Mouse (Mus musculus) embryonic stem cell, embryonic (primary cell): ENCODE measurements around the gene Syne2.

ENCODE experiments used
- CTCF ChIA-PET, 4 experiments: fragments of 300-600 bp in 2 of 4; fragments of 350-600 bp in 2 of 4; sonication (Branson Sonifier 250); formaldehyde crosslinking; loops; one replicate each; lab custom pipeline; 2022; ENCODE audit warnings: inconsistent platforms in 2 of 4; lab: Charles Lee
- POLR2A ChIA-PET, 4 experiments: fragments of 300-600 bp in 2 of 4; fragments of 350-600 bp in 2 of 4; sonication (Branson Sonifier 250); formaldehyde crosslinking; loops; one replicate each; lab custom pipeline; 2022; ENCODE audit warnings: antibody characterized with exemption in 4 of 4, inconsistent platforms in 1 of 4; lab: Charles Lee

Syne2 gene

GRCm38 (mm10) chr12:76085956-76086905 is 268.3 kb downstream of the Syne2 start:
- CTCF ChIA-PET: interaction anchor here (0.6 to 1.6 kb wide), 4 partner anchors 60 to 386 kb away, joined by 3 to 8 read pairs (median 3); no protein-coding TSS in a partner anchor

DNA sequence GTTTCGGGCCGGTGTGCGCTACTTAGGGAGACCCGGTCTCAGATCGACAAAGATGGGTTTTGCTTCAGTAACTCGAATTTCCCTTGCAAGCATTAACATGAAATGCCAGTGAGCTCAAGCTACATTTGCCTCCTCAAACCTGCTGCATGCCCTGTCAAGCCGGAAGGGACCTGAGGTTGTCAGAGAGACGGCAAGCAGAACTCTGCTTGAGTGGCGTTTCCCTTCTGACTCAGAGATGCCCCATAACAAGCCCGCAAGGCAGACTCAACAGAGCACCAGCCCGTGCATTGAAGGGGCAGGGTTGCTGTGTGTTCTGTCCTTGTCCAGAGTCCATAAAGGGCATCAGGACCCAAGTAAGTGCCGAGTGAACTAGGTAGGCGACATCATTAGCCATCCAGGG is 269.1 kb downstream of the Syne2 start:
- CTCF ChIA-PET: interaction anchor here in 1 of 4 experiments (0.6 kb wide), 1 partner anchor 57 kb away, joined by 3 read pairs; no protein-coding TSS in a partner anchor
- POLR2A ChIA-PET: interaction anchor here in 2 of 4 experiments (0.6 to 1.2 kb wide), 4 partner anchors 8 to 57 kb away, joined by 3 to 5 read pairs (median 3); no protein-coding TSS in a partner anchor

More at GRCm38 (mm10) chr12:76085956-76086905, 268.3 kb downstream of the Syne2 start:
- POLR2A ChIA-PET: interaction anchor here in 1 of 4 experiments (0.6 to 2.2 kb wide), 8 partner anchors 9 to 57 kb away, joined by 3 to 9 read pairs (median 4); no protein-coding TSS in a partner anchor

DNA sequence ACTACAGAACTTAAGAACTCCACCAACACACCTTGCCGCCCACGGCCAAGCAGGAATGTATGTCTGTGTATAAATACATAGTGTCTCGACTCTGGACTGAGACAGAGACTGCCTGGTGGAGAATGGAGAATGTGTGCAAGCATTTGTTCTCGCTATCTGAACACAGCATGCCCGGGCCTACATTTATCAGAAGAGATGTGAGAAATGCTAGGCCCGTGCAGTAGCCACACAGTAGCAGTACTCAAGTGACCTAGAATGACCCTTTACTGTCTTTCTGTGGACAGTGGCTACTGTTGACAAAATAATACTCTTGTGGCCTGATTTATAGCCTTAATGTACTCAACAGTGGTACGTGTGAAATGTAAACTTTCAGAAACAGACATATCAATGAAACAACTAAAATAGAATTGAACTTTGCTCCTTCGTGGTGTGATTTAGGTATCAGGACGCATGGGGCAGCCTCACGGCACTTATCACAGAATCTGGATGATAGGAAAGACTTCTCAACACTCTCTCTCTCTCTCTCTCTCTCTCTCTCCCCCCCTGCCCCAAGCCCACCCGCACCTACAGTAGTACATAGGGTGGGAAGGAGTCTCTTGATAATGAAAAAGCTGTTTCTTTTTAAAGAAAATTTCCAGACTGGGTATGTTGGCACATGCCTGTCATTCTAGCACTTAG is 275.0 kb downstream of the Syne2 start:
- POLR2A ChIA-PET: interaction anchor here in 1 of 4 experiments (0.5 to 1.4 kb wide), 2 partner anchors 11 to 15 kb away, joined by 3 to 4 read pairs; no protein-coding TSS in a partner anchor
- CTCF ChIA-PET: no interaction called here

GRCm38 (mm10) chr12:76093613-76094588 is 276.0 kb downstream of the Syne2 start:
- CTCF ChIA-PET: no interaction called here
- POLR2A ChIA-PET: interaction anchor here in 2 of 4 experiments (1.1 to 1.3 kb wide), 2 partner anchors 8 to 9 kb away, joined by 4 to 5 read pairs; no protein-coding TSS in a partner anchor

GRCm38 (mm10) chr12:76095117-76096035 is 277.4 kb downstream of the Syne2 start:
- CTCF ChIA-PET: interaction anchor here in 1 of 4 experiments (0.5 to 0.6 kb wide), 2 partner anchors 10 to 33 kb away, joined by 3 to 4 read pairs; no protein-coding TSS in a partner anchor
- POLR2A ChIA-PET: interaction anchor here in 2 of 4 experiments (0.6 to 1.3 kb wide), 5 partner anchors 8 to 279 kb away, joined by 3 to 5 read pairs (median 4); no protein-coding TSS in a partner anchor

DNA sequence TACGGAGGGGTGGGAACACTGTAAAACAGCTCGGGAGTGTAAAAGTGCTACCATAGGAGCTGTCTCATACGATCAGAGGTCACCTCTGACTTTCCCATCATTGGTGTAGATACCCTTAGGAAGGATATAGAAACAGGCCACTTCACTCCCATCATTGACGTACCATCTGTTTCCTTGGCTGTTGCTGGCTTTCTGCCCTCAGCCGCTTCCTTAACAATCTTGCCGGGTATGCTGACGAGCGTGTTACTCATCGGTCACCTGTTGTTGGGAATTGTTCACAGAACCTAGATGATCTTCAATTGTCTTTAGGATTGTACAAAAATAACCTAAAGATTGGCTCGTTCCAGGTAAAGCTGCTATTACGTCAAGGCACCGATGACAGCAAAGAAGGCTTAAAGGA is 284.7 kb downstream of the Syne2 start:
- CTCF ChIA-PET: interaction anchor here in 1 of 4 experiments (0.7 kb wide), 1 partner anchor 61 kb away, joined by 3 read pairs; no protein-coding TSS in a partner anchor
- POLR2A ChIA-PET: interaction anchor here in 2 of 4 experiments (1.0 to 2.1 kb wide), 3 partner anchors 7 to 17 kb away, joined by 4 to 5 read pairs (median 4); no protein-coding TSS in a partner anchor

DNA sequence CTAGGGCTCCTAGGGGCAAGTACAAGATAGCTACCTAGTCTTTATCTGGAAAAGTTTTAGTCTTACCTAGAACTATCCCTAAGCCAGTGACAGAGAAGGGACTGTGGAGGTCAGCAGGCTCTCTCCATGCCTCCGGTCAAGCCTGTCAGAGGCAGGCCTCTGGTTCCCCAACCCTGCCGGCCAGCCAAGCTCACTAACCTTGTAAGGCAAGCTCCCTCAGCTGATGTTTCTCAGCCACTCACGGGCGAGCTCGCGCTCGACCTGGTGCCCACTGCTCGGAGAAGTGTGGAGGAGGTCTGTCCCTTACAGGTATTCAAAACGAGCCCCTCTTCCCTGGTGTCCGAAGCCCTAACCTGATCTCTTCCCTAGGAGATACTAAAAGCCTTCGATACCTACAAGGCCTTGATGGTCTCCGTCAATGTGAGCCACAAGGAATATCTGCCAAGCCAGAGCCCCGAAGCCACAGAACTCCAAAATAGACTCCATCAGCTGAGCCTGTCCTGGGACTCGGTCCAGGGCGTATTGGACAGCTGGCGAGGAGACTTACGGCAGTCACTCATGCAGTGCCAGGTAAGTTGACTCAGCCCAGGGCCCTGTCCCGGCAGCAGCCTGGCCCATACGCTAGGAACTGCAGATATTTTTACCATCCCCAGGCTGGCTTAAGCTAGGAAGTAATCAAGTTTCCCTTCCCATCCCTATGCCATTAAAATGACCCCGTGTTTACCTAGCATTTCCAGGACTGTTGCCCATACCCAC is 286.8 kb downstream of the Syne2 start:
- POLR2A ChIA-PET: interaction anchor here in 1 of 4 experiments (0.6 to 2.1 kb wide), 2 partner anchors 10 to 26 kb away, joined by 3 to 5 read pairs; no protein-coding TSS in a partner anchor
- CTCF ChIA-PET: interaction anchor here in 1 of 4 experiments (0.6 kb wide), 1 partner anchor 68 kb away, joined by 3 read pairs; no protein-coding TSS in a partner anchor

DNA sequence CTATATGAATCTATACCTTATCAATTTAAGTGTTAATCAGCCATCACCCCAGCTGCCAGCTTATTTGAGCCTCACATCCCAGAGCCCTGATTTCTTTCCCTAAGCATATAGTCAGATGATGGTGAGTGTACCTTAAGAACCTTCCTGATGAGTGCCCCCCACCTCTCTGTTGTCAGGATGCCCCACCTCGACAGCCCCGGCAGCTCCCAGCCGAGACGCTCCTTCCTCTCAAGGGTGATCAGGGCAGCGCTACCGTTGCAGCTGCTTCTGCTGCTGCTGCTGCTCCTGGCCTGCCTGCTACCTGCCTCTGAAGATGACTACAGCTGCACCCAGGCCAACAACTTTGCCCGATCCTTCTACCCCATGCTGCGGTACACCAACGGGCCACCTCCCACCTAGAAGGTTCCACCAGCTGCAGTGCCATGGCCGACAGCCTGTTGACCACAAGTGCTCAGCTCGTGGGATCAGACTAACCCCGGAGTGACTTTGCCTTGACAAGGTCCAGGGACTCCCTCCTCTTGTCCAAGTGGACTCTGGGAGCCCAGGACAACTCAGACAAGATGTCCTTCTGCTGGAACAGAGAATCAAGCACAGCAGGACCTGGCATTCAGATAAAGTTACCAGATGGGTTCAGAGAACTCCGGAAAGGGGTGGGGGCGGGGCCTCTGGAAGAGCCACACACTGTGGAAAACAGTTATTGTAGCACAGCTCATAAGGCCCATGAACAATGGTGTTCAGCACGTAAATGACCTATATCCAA is 291.9 kb downstream of the Syne2 start:
- ChIA-PET POLR2A (interaction anchor here in 2 of 4 experiments (0.7 kb wide), 2 partner anchors 17 to 77 kb away, joined by 5 to 8 read pairs; no protein-coding TSS in a partner anchor), CTCF (interaction anchor here in 3 of 4 experiments (0.6 to 1.1 kb wide), 3 partner anchors 21 to 212 kb away, joined by 3 to 19 read pairs (median 3); no protein-coding TSS in a partner anchor)

GRCm38 (mm10) chr12:76111046-76111445 is 293.1 kb downstream of the Syne2 start:
- ChIA-PET POLR2A (interaction anchor here in 1 of 4 experiments (0.6 kb wide), 1 partner anchor 20 kb away, joined by 3 read pairs; no protein-coding TSS in a partner anchor), CTCF (interaction anchor here in 2 of 4 experiments (0.6 to 1.1 kb wide), 2 partner anchors 17 to 20 kb away, joined by 3 read pairs; no protein-coding TSS in a partner anchor)

DNA sequence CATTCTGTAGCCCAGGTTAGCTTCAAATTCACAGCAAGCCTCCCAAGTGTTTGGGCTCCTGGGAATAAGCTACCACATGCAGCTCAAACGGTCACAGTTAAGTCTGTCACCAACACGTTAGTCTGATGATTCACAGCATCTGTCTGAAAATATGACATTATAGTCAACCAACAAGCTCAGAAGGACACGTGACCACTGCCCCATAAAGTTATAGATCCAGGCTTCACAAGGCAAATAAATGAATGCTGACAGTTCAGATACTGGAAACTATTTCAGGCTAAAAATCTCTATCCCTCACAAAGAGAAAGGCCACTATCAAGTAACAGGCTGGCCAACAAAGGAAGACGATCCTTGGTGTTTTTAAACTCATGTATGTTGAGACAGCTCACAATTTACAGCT is 298.6 kb downstream of the Syne2 start:
- CTCF ChIA-PET: interaction anchor here in 2 of 4 experiments (0.6 to 1.0 kb wide), 3 partner anchors 12 to 552 kb away, joined by 3 to 10 read pairs (median 4); partner anchors contain the start of gene Esr2 (in 1 of the 2)
- POLR2A ChIA-PET: interaction anchor here in 1 of 4 experiments (1.1 kb wide), 1 partner anchor 138 kb away, joined by 3 read pairs; the partner anchor contains the start of gene Mthfd1

- POLR2A ChIA-PET: interaction anchor here in 1 of 4 experiments (0.8 kb wide), 1 partner anchor 502 kb away, joined by 3 read pairs; no protein-coding TSS in a partner anchor
- CTCF ChIA-PET: interaction anchor here in 2 of 4 experiments (0.6 to 0.9 kb wide), 2 partner anchors 12 to 20 kb away, joined by 3 to 4 read pairs; no protein-coding TSS in a partner anchor
Measured at GRCm38 (mm10) chr12:76117632-76118153, 299.8 kb downstream of the Syne2 start.

- POLR2A ChIA-PET: no interaction called here
Measured at GRCm38 (mm10) chr12:76123223-76123622, 305.3 kb downstream of the Syne2 start.

DNA sequence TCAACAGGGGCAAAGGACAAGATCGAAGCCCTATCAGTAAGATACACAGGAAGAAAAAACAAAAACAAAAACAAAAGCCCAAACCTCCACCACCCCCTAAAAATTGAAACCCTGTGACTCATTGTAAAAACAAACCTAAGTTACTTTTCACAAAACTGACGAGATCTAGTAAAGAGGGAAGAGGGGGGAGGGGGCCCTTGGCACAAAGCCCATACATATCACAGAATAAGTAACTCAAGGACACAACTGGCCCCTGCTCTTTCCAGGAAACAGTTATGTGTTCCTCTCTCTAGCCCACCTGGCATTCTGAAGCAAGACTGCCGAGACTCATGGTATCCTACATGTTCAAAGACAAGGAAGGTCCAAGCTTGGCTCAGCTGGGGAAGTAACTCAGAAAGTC is 310.4 kb downstream of the Syne2 start:
- POLR2A ChIA-PET: interaction anchor here in 1 of 4 experiments (0.7 kb wide), 1 partner anchor 196 kb away, joined by 4 read pairs; no protein-coding TSS in a partner anchor
- CTCF ChIA-PET: interaction anchor here in 2 of 4 experiments (0.5 to 0.9 kb wide), 5 partner anchors 12 to 141 kb away, joined by 3 to 10 read pairs (median 3); no protein-coding TSS in a partner anchor

More at GRCm38 (mm10) chr12:76123223-76123622, 305.3 kb downstream of the Syne2 start:
- CTCF ChIA-PET: no interaction called here
